Mouse (Mus musculus): ENCODE results near the gene Aldh16a1. TPM values are rescaled to one million over a fixed set of nuclear protein-coding genes. Genes with fewer than 3 reads are reported as not detected.

The Aldh16a1 gene
- polyA plus RNA-seq, 1 experiment = 36.9 TPM

DNA sequence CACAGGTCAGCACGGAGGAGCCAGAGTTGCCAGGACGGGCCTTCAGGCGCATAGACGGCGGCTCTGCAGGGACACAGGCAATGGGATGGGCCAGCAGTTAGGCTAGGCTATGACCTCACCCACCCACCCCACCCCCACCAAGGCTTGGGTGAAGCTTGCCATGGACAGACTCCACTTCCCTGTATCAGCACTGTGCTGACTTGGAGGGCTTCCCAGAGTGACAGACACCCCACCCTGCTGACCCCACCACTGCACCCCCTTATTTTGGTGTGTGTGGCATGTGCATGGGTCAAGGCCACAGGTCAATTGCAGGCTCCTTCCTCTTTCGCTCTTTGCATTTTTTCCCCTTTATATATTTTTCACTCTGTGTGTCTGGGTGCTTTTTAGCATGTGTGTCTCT, 59.0 kb downstream of the Aldh16a1 start:
- Histone ChIP-seq H3K4me1 (ENCODE audit: control insufficient read depth, insufficient read depth, low read length) (peaks cover 6% of the 10 kb centered on the region), H3K27me3 (ENCODE audit: control insufficient read depth, insufficient read depth, low read length, poor library complexity, severe bottlenecking) (no peaks in the 10 kb centered on the region), H3K36me3 (ENCODE audit: control insufficient read depth, insufficient read depth, low read length, poor library complexity, severe bottlenecking) (no peaks in the 10 kb centered on the region), H3K27ac (ENCODE audit: insufficient read depth, low read length) (no peak overlapping the region), H3K9me3 (replicated peaks; ENCODE audit: control insufficient read depth, insufficient read depth, low read length, poor library complexity, severe bottlenecking) (no peaks in the 10 kb centered on the region), H3K9ac (ENCODE audit: low read depth, poor library complexity, severe bottlenecking) (no peak overlapping the region), H3K4me3 (ENCODE audit: low read depth, low read length) (no peak overlapping the region)
- TF ChIP-seq EP300 (IDR thresholded peaks at IDR 0.05; ENCODE audit: insufficient read depth, low read depth, low read length) (no peak), POLR2A (IDR thresholded peaks at IDR 0.05; ENCODE audit: insufficient read depth, low read length) (no peak), CTCF (IDR thresholded peaks at IDR 0.05; ENCODE audit: low read depth, low read length) (no peak)

DNA sequence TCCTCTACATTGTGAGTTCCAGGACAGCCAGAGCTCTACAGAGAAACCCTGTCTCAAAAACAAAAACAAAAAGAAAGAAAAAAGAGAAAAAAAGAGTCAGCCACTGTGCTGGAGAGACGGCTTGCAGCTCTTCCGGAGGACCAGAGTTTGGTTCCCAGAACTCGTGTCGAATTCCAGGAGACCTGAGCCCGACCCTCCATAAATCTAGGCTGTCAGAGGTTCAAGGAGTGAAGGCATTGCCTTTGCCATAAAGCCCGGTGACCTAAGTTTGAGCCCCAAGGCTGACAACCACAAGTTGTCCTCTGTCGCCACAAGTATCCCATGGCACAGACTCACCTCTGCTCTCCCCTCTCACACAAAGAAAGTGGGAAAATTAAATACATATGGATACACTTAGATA, 60.3 kb downstream of the Aldh16a1 start:
- peaks cover 6% of the 10 kb centered on the region for H3K4me1 ChIP-seq (ENCODE audit: control insufficient read depth, insufficient read depth, low read length)
- no peaks in the 10 kb centered on the region for H3K9me3 ChIP-seq (replicated peaks; ENCODE audit: control insufficient read depth, insufficient read depth, low read length, poor library complexity, severe bottlenecking)
- no peaks in the 10 kb centered on the region for H3K27me3 ChIP-seq (ENCODE audit: control insufficient read depth, insufficient read depth, low read length, poor library complexity, severe bottlenecking)
- H3K4me3 ChIP-seq (ENCODE audit: low read depth, low read length) = no peak overlapping the region
- H3K36me3 ChIP-seq (ENCODE audit: control insufficient read depth, insufficient read depth, low read length, poor library complexity, severe bottlenecking) = no peaks in the 10 kb centered on the region
- H3K27ac ChIP-seq (ENCODE audit: insufficient read depth, low read length) = no peak overlapping the region
- no peak overlapping the region for H3K9ac ChIP-seq (ENCODE audit: low read depth, poor library complexity, severe bottlenecking)
- TF ChIP-seq CTCF (IDR thresholded peaks at IDR 0.05; ENCODE audit: low read depth, low read length) (no peak), EP300 (IDR thresholded peaks at IDR 0.05; ENCODE audit: insufficient read depth, low read depth, low read length) (no peak), POLR2A (IDR thresholded peaks at IDR 0.05; ENCODE audit: insufficient read depth, low read length) (no peak)

DNA sequence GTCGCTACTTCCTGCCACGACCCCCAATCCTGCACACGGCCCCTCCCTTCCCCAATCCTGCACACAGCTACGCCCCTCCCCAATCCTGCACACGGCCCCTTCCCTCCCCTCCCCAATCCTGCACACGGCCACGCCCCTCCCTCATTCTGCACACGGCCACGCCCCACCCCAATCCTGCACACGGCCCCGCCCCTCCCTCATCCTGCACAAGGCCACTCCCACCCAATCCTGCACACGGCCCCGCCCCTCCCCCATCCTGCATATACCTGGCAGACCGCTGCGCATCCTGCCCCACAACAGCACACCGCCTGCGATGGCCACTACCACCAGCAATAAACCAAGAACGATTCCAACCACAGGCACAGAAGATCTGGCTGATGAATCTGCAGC, 60.9 kb downstream of the Aldh16a1 start:
- H3K36me3 ChIP-seq (ENCODE audit: control insufficient read depth, insufficient read depth, low read length, poor library complexity, severe bottlenecking) = no peaks in the 10 kb centered on the region
- peaks cover 6% of the 10 kb centered on the region for H3K4me1 ChIP-seq (ENCODE audit: control insufficient read depth, insufficient read depth, low read length)
- no peaks in the 10 kb centered on the region for H3K9me3 ChIP-seq (replicated peaks; ENCODE audit: control insufficient read depth, insufficient read depth, low read length, poor library complexity, severe bottlenecking)
- H3K9ac ChIP-seq (ENCODE audit: low read depth, poor library complexity, severe bottlenecking) = no peak overlapping the region
- no peak for TF ChIP-seq CTCF (IDR thresholded peaks at IDR 0.05; ENCODE audit: low read depth, low read length)
- peak; percentile 31; the same call in 1 of the 2 replicates for TF ChIP-seq EP300 (IDR thresholded peaks at IDR 0.05; ENCODE audit: insufficient read depth, low read depth, low read length)
- no peaks in the 10 kb centered on the region for H3K27me3 ChIP-seq (ENCODE audit: control insufficient read depth, insufficient read depth, low read length, poor library complexity, severe bottlenecking)
- peak overlapping the region; percentile 29; the same call in 1 of the 2 replicates for H3K4me3 ChIP-seq (ENCODE audit: low read depth, low read length)
- no peak overlapping the region for H3K27ac ChIP-seq (ENCODE audit: insufficient read depth, low read length)

DNA sequence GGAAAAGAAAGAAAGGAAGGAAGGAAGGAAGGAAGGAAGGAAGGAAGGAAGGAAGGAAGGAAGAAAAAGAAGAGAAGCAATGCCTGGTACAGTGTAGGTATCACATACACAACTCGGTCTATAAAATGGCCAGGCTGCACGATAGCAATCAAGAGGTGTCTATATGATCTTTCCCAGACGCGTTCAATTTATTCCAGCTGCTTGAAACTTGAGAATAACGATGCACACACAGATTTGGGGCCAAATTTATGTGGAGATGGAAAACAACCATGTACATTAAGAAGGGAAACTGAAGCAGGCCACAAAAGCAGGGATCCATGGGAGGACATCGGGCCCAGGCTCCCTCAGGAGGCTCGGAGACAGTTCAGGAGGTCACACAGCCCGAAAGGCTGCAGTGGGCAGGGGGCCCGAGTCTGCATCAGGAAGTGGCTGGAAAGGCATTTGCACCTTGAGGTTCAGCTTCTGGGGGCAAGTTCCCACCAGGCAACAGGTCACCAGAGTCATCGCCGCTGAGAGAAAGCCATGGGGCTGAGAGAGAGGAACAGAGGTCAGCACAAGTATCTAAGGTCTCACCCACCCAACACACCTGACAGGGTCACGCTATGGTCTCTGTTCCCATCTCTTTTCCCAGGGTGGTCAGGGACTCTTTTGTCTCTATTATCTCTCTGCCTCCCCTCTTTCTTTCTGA, 61.4 kb downstream of the Aldh16a1 start:
- TF ChIP-seq CTCF (IDR thresholded peaks at IDR 0.05; ENCODE audit: low read depth, low read length) = no peak
- no peak for TF ChIP-seq EP300 (IDR thresholded peaks at IDR 0.05; ENCODE audit: insufficient read depth, low read depth, low read length)
- no peak for TF ChIP-seq POLR2A (IDR thresholded peaks at IDR 0.05; ENCODE audit: insufficient read depth, low read length)
- Histone ChIP-seq H3K4me1 (ENCODE audit: control insufficient read depth, insufficient read depth, low read length) (peaks cover 6% of the 10 kb centered on the region), H3K27ac (ENCODE audit: insufficient read depth, low read length) (peak overlapping the region; percentile 41; the same call in 1 of the 2 replicates), H3K36me3 (ENCODE audit: control insufficient read depth, insufficient read depth, low read length, poor library complexity, severe bottlenecking) (no peaks in the 10 kb centered on the region), H3K27me3 (ENCODE audit: control insufficient read depth, insufficient read depth, low read length, poor library complexity, severe bottlenecking) (no peaks in the 10 kb centered on the region), H3K9me3 (replicated peaks; ENCODE audit: control insufficient read depth, insufficient read depth, low read length, poor library complexity, severe bottlenecking) (no peaks in the 10 kb centered on the region), H3K9ac (ENCODE audit: low read depth, poor library complexity, severe bottlenecking) (no peak overlapping the region), H3K4me3 (ENCODE audit: low read depth, low read length) (peak overlapping the region; percentile 28)

DNA sequence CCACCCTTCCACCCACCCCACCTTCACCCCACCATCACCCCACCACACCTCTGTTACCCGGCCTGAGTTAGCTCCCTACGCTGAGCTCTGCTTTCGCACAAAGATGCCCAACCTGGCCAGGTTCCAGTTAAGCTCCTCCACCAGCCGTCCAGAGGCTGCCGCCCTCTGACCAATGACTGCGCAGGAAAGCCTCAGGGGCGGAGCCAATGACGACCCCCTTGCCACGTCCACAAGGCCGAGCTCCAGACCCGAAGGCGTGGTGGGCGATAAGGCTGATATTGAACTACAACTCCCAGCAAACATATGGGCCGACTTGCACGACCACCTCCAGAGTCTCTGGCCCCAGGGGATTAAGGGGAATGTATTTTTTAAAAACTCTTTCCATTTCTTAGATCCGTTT, 62.3 kb downstream of the Aldh16a1 start, which contains the start of gene Rcn3:
Gene Rcn3 (minus strand): TSS at position 174 of the 400 bp plus-strand sequence.
- no peaks in the 10 kb centered on the region for H3K27me3 ChIP-seq (ENCODE audit: control insufficient read depth, insufficient read depth, low read length, poor library complexity, severe bottlenecking)
- H3K9ac ChIP-seq (ENCODE audit: low read depth, poor library complexity, severe bottlenecking) = peak within 1 kb of the TSS; percentile 59
- TF ChIP-seq POLR2A (IDR thresholded peaks at IDR 0.05; ENCODE audit: insufficient read depth, low read length) (no peak), EP300 (IDR thresholded peaks at IDR 0.05; ENCODE audit: insufficient read depth, low read depth, low read length) (no peak), CTCF (IDR thresholded peaks at IDR 0.05; ENCODE audit: low read depth, low read length) (no peak)
- no peaks in the 10 kb centered on the region for H3K36me3 ChIP-seq (ENCODE audit: control insufficient read depth, insufficient read depth, low read length, poor library complexity, severe bottlenecking)
- peak within 1 kb of the TSS; percentile 41; the same call in 1 of the 2 replicates for H3K27ac ChIP-seq (ENCODE audit: insufficient read depth, low read length)
- H3K4me3 ChIP-seq (ENCODE audit: low read depth, low read length) = peak within 1 kb of the TSS; percentile 79
- H3K4me1 ChIP-seq (ENCODE audit: control insufficient read depth, insufficient read depth, low read length) = peaks cover 6% of the 10 kb centered on the region
- no peaks in the 10 kb centered on the region for H3K9me3 ChIP-seq (replicated peaks; ENCODE audit: control insufficient read depth, insufficient read depth, low read length, poor library complexity, severe bottlenecking)
